Mouse (Mus musculus): ENCODE results near the gene Slc35d1. TPM values are rescaled to one million over a fixed set of nuclear protein-coding genes. Genes with fewer than 3 reads are reported as not detected.
A peak's percentile ranks its signal among the peaks of the same experiment; 100 is the strongest.

Slc35d1 gene
- polyA plus RNA-seq, 1 experiment from 2014 or later: 5.8 TPM

DNA sequence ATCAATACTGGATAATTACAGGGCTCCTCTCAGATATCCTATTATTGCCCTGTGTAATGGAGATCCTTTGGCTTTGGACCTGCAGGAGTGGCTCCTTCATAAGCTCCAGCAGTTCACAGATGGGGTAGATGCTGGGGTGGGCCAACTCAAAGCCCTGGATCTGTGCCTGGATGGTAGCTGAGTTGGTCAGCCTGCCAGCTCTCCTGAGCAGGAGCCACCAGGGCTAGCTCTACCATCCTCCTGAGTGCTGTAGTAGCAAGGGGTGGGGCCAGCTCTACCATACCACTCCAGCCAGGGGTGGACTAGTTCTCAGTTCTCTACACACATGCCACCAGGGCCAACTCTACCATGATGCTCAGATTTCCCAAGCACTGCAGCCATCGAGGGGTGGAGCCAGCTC, 14.9 kb downstream of the Slc35d1 start:
- Histone ChIP-seq H3K4me1 (replicated peaks; ENCODE audit: control insufficient read depth, insufficient read depth) (no peaks in the 10 kb centered on the region), H3K9me3 (ENCODE audit: control insufficient read depth, low read length) (no peaks in the 10 kb centered on the region), H3K9ac (ENCODE audit: low read length) (no peak overlapping the region), H3K27me3 (ENCODE audit: control insufficient read depth, insufficient read depth, low read length) (no peaks in the 10 kb centered on the region), H3K27ac (replicated peaks) (no peak overlapping the region), H3K4me3 (ENCODE audit: low read depth, low read length) (no peak overlapping the region), H3K4me2 (replicated peaks; ENCODE audit: low read depth) (no peak overlapping the region), H3K36me3 (ENCODE audit: control insufficient read depth, insufficient read depth, low read length) (peaks cover 11% of the 10 kb centered on the region; the same call in 1 of the 2 replicates)
- 89% methylated on average over 1 of the region's 1 CpGs for WGBS
- no peak for DNase-seq (ENCODE audit: low spot score)
- TF ChIP-seq EP300 (optimal IDR thresholded peaks at IDR 0.05) (no peak), CTCF (IDR thresholded peaks at IDR 0.05; ENCODE audit: low read depth) (no peak)
- 0 out of 2 replicates have a peak, but pooled peaks have one; percentile 32 for ATAC-seq (ENCODE audit: low FRiP score, low TSS enrichment)

DNA sequence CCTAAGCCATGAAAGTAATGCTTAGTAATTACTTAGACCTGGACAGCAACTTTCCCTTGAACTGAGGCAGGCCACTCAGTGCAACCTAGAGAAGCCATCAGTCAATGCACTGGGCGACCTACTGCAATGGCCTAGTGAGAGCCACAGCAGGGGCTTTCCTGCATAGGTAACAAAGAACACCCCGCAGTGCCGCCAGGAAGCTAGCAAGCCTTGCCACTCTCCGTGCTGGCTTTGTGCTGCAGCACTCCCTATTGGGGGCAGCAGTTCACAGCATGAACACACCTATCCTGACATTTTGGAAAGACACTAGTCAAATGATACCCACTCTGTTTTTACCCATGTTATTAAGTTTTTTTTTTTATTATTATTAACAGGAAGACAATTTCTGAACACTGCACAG, 15.9 kb downstream of the Slc35d1 start:
- ATAC-seq (ENCODE audit: low FRiP score, low TSS enrichment): no peak
- TF ChIP-seq CTCF (IDR thresholded peaks at IDR 0.05; ENCODE audit: low read depth): no peak
- no peak overlapping the region for H3K27ac ChIP-seq (replicated peaks)
- no peak overlapping the region for H3K9ac ChIP-seq (ENCODE audit: low read length)
- 58% methylated on average over 4 of the region's 4 CpGs for WGBS
- no peak overlapping the region for H3K4me3 ChIP-seq (ENCODE audit: low read depth, low read length)
- no peaks in the 10 kb centered on the region for H3K27me3 ChIP-seq (ENCODE audit: control insufficient read depth, insufficient read depth, low read length)
- H3K4me2 ChIP-seq (replicated peaks; ENCODE audit: low read depth): no peak overlapping the region
- no peaks in the 10 kb centered on the region for H3K4me1 ChIP-seq (replicated peaks; ENCODE audit: control insufficient read depth, insufficient read depth)
- H3K36me3 ChIP-seq (ENCODE audit: control insufficient read depth, insufficient read depth, low read length): peaks cover 11% of the 10 kb centered on the region; the same call in 1 of the 2 replicates
- no peak for DNase-seq (ENCODE audit: low spot score)
- no peaks in the 10 kb centered on the region for H3K9me3 ChIP-seq (ENCODE audit: control insufficient read depth, low read length)

DNA sequence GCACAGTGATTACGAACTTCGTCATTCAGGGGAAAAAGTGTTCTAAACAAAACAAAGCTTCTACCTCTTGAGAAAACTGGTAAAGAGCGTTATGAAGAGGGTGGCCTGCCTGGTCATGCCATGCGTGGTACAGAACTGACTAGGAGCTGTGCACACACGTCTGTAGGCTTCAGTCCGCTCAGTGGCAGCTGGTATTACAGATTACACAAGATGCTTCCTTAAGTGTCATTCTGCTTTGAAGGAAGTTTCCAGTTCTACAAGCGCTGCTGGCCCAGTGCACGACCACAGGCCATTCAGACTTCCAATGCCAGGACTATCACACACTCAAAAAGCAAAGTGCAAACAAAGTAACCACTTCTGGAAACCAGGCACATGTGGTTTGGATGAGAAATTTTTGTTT, 17.6 kb downstream of the Slc35d1 start:
- DNase-seq (ENCODE audit: low spot score) (no peak), ATAC-seq (ENCODE audit: low FRiP score, low TSS enrichment) (no peak)
- TF ChIP-seq CTCF (IDR thresholded peaks at IDR 0.05; ENCODE audit: low read depth) (no peak), EP300 (optimal IDR thresholded peaks at IDR 0.05) (no peak)
- WGBS: 70% methylated on average over 8 of the region's 8 CpGs
- Histone ChIP-seq H3K36me3 (ENCODE audit: control insufficient read depth, insufficient read depth, low read length) (peaks cover 11% of the 10 kb centered on the region; the same call in 1 of the 2 replicates), H3K27ac (replicated peaks) (no peak overlapping the region), H3K4me1 (replicated peaks; ENCODE audit: control insufficient read depth, insufficient read depth) (no peaks in the 10 kb centered on the region), H3K4me2 (replicated peaks; ENCODE audit: low read depth) (no peak overlapping the region), H3K27me3 (ENCODE audit: control insufficient read depth, insufficient read depth, low read length) (no peaks in the 10 kb centered on the region), H3K9me3 (ENCODE audit: control insufficient read depth, low read length) (0 out of 2 replicates have a peak, but pooled peaks cover 3% of the 10 kb centered on the region), H3K9ac (ENCODE audit: low read length) (no peak overlapping the region), H3K4me3 (ENCODE audit: low read depth, low read length) (no peak overlapping the region)

DNA sequence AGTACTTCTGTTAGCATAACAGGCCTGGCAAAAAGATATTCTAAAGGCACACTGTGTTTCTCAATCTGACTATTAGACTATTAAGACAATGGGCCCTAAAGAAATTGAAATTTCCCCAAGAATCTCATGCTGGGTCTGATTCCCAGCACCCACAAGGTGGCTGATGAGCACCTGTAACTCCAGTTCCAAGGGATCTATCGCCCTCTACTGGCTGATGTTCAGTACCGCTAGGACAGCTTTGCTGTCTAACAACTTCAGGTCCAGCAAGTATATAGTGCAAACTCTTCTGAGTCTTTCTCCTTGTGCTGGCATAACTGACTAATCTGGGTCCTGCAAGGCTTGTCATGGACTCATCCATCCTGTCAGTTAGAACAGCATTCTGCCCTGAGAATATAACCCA, 22.5 kb downstream of the Slc35d1 start:
- H3K36me3 ChIP-seq (ENCODE audit: control insufficient read depth, insufficient read depth, low read length): 0 out of 2 replicates have a peak, but pooled peaks cover 7% of the 10 kb centered on the region
- no peak for DNase-seq (ENCODE audit: low spot score)
- no peak overlapping the region for H3K9ac ChIP-seq (ENCODE audit: low read length)
- WGBS: 91% methylated on average over 2 of the region's 2 CpGs
- TF ChIP-seq EP300 (optimal IDR thresholded peaks at IDR 0.05) (no peak), CTCF (IDR thresholded peaks at IDR 0.05; ENCODE audit: low read depth) (peak; percentile 47; the same call in 1 of the 2 replicates)
- no peak overlapping the region for H3K4me3 ChIP-seq (ENCODE audit: low read depth, low read length)
- H3K4me2 ChIP-seq (replicated peaks; ENCODE audit: low read depth): no peak overlapping the region
- no peaks in the 10 kb centered on the region for H3K27me3 ChIP-seq (ENCODE audit: control insufficient read depth, insufficient read depth, low read length)
- 0 out of 2 replicates have a peak, but pooled peaks cover 3% of the 10 kb centered on the region for H3K9me3 ChIP-seq (ENCODE audit: control insufficient read depth, low read length)
- no peak for ATAC-seq (ENCODE audit: low FRiP score, low TSS enrichment)
- H3K27ac ChIP-seq (replicated peaks): no peak overlapping the region
- H3K4me1 ChIP-seq (replicated peaks; ENCODE audit: control insufficient read depth, insufficient read depth): no peaks in the 10 kb centered on the region

DNA sequence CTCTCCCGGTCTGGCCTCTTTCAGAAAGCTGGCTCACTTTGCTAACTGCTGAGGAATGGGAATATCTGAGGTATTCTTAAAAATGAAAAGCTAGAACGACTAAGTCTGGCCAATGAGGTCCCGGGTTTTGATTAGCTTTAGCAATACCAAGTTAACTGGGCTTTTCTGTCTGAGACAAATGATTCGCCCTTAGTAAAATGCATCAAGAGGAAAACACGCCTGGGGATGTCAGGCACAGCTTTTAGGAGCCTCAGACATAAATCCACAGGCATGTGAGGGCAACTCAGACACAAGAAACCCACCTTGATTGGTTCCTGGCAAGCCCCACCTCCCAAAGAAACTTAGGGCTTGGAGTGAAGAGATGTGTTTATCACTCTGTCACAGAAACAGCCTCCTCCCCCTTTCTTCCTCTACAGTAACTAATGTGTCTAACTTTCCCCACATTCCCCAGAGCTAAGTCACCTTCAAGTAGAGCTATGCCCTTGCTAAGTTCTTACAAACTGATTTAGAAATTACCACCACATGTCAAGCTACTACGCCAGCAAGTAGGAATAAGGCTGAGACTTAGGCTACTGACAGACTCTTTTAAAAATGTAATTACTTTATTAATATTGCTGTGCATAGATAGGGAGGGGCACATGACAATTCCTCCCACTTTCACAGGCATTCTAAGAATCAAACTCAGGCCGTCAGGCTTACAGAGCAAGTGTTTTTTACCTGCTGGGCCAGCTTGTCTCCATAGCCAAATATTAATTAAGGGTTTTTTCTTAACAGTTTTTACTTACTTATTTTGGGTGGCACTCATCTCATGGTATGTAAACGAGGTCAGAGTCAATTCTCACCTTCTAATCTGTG, 26.0 kb downstream of the Slc35d1 start:
- H3K4me2 ChIP-seq (replicated peaks; ENCODE audit: low read depth): no peak overlapping the region

More for the DNA sequence above, 26.0 kb downstream of the Slc35d1 start:
- Histone ChIP-seq H3K4me3 (ENCODE audit: low read depth, low read length) (no peak overlapping the region), H3K4me1 (replicated peaks; ENCODE audit: control insufficient read depth, insufficient read depth) (no peaks in the 10 kb centered on the region), H3K36me3 (ENCODE audit: control insufficient read depth, insufficient read depth, low read length) (0 out of 2 replicates have a peak, but pooled peaks cover 11% of the 10 kb centered on the region), H3K9me3 (ENCODE audit: control insufficient read depth, low read length) (0 out of 2 replicates have a peak, but pooled peaks cover 3% of the 10 kb centered on the region), H3K9ac (ENCODE audit: low read length) (no peak overlapping the region), H3K27ac (replicated peaks) (no peak overlapping the region), H3K27me3 (ENCODE audit: control insufficient read depth, insufficient read depth, low read length) (no peaks in the 10 kb centered on the region)
- TF ChIP-seq CTCF (IDR thresholded peaks at IDR 0.05; ENCODE audit: low read depth) (no peak), EP300 (optimal IDR thresholded peaks at IDR 0.05) (no peak)
- no peak for DNase-seq (ENCODE audit: low spot score)
- WGBS: 58% methylated on average over 8 of the region's 8 CpGs
- ATAC-seq (ENCODE audit: low FRiP score, low TSS enrichment): peak; percentile 53; the same call in 1 of the 2 replicates

Data from stomach, postnatal 0 days (tissue).